Mouse (Mus musculus) bone marrow macrophage, adult 2 months (primary cell): Measurements from ENCODE around the gene Dclk2.

Source experiments
- CTCF ChIP-seq: IDR thresholded peaks from 2 replicates; pipeline ENCODE4 v1.5.1; 2012; ENCODE audit warnings: low read depth, mild to moderate bottlenecking, low read length, moderate library complexity
- POLR2A ChIP-seq: IDR thresholded peaks from 2 replicates; pipeline ENCODE4 v1.6.1; 2012; ENCODE audit warnings: mild to moderate bottlenecking, low read depth, low read length, borderline replicate concordance

DNA sequence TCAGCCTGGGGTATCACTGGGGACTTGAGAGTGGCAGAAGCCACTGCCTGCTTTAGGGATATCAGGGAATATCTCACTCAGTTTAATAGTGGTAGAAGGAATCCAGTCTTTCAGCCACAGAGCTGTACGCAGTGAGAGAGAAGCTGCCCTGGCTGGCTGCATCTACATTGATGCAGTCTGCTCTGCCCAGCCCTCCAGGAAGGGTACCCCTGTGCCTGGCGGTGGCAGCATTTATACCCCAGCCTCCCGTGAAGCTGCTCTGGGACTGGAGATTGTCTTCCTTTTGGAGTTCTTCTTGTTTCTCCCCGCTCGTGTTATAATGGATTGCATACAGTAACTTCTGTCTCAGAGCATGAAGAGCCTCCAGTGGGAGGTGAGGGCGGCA lies 145.2 kb downstream of the Dclk2 start:
- TF ChIP-seq CTCF (no peak), POLR2A (no peak)
